Mouse (Mus musculus) gastrocnemius, postnatal 36 days (tissue): Measurements from ENCODE around the gene Casp4. TPM values are rescaled to one million over a fixed set of nuclear protein-coding genes. Genes with fewer than 3 reads are reported as not detected.

Source experiments
- DNase-seq, 2 experiments: peaks; one replicate each; pipeline ENCODE4 v3.0.0; 2022
- intact Hi-C: fragments of 180-260 bp; cut with DNase I; formaldehyde crosslinking; loops from one replicate; pipeline ENCODE4 v1.15.1; 2025
- long read RNA-seq, 2 experiments: library from polyadenylated mRNA; stranded (forward); transcript quantifications; one replicate each; pipeline ENCODE4 v2.0.0; 2021
- total RNA-seq, 2 experiments: library from RNA; stranded (reverse); gene quantifications; 2 replicates each; pipeline ENCODE4 v1.2.3; 2021

Casp4 gene
- total RNA-seq = 1 to 10 TPM; 1.3 to 1.8 TPM
- long read RNA-seq, experiment 1, partial matches to known transcripts = 0 of 1 reads
- long read RNA-seq, experiment 1, other reads (novel, unspliced or antisense) = 1 of 1 reads
- long read RNA-seq, experiment 2, partial matches to known transcripts = 1 of 1 reads
- long read RNA-seq, experiment 2, other reads (novel, unspliced or antisense) = 0 of 1 reads

GRCm38 (mm10) chr9:5308561-5308960 is at the start of gene Casp4:
TSS of gene Casp4 (plus strand) at chr9:5308828.
- intact Hi-C loops = no loop called here

GRCm38 (mm10) chr9:5263951-5264475 is 44.6 kb upstream of the Casp4 start:
- DNase-seq = no peak
- intact Hi-C loops = no loop called here

More at GRCm38 (mm10) chr9:5308561-5308960, at the start of gene Casp4:
- no peak for DNase-seq

- intact Hi-C loops = no loop called here
- DNase-seq = no peak
Observed at GRCm38 (mm10) chr9:5270274-5270673, 38.4 kb upstream of the Casp4 start.

- DNase-seq = no peak
- intact Hi-C loops = no loop called here
Observed at GRCm38 (mm10) chr9:5270884-5271283, 37.7 kb upstream of the Casp4 start.

- intact Hi-C loops = no loop called here
Observed at GRCm38 (mm10) chr9:5271334-5271845, 37.2 kb upstream of the Casp4 start.

GRCm38 (mm10) chr9:5286071-5286470 is 22.6 kb upstream of the Casp4 start:
- intact Hi-C loops = no loop called here
- DNase-seq = no peak

More at GRCm38 (mm10) chr9:5271334-5271845, 37.2 kb upstream of the Casp4 start:
- no peak for DNase-seq

- no peak for DNase-seq
- intact Hi-C loops = no loop called here
Observed at GRCm38 (mm10) chr9:5286597-5286996, 22.0 kb upstream of the Casp4 start.

GRCm38 (mm10) chr9:5296354-5297237 is 12.0 kb upstream of the Casp4 start:
- no peak for DNase-seq
- intact Hi-C loops = no loop called here

GRCm38 (mm10) chr9:5298329-5299131 is 10.1 kb upstream of the Casp4 start, which contains the start of gene Casp1:
TSS of gene Casp1 (plus strand) at chr9:5298517.
- intact Hi-C loops = no loop called here
- no peak for DNase-seq

GRCm38 (mm10) chr9:5299132-5299381 is 9.6 kb upstream of the Casp4 start:
- intact Hi-C loops = no loop called here

GRCm38 (mm10) chr9:5310112-5310511 is 1.5 kb downstream of the Casp4 start:
- intact Hi-C loops = no loop called here
- DNase-seq = no peak

More at GRCm38 (mm10) chr9:5299132-5299381, 9.6 kb upstream of the Casp4 start:
- no peak for DNase-seq

GRCm38 (mm10) chr9:5311435-5311834 is 2.8 kb downstream of the Casp4 start:
- DNase-seq = no peak
- intact Hi-C loops = no loop called here

GRCm38 (mm10) chr9:5328204-5328603 is 19.6 kb downstream of the Casp4 start:
- DNase-seq = no peak
- intact Hi-C loops = no loop called here

- no peak for DNase-seq
- intact Hi-C loops = no loop called here
Observed at GRCm38 (mm10) chr9:5332441-5332840, 23.8 kb downstream of the Casp4 start.

- intact Hi-C loops = no loop called here
- no peak for DNase-seq
Observed at GRCm38 (mm10) chr9:5333422-5333821, 24.8 kb downstream of the Casp4 start.

- DNase-seq = no peak
- intact Hi-C loops = no loop called here
Observed at GRCm38 (mm10) chr9:5343092-5343491, 34.5 kb downstream of the Casp4 start.

GRCm38 (mm10) chr9:5344090-5344489 is 35.5 kb downstream of the Casp4 start:
- intact Hi-C loops = no loop called here
- no peak for DNase-seq

- DNase-seq = peak; percentile 12 to 14
Observed at GRCm38 (mm10) chr9:5345291-5345898, 36.8 kb downstream of the Casp4 start, which contains the start of gene Casp12. TSS of gene Casp12 (plus strand) at chr9:5345430.

GRCm38 (mm10) chr9:5347381-5347780 is 38.8 kb downstream of the Casp4 start:
- intact Hi-C loops = no loop called here

More at GRCm38 (mm10) chr9:5345291-5345898, 36.8 kb downstream of the Casp4 start, which contains the start of gene Casp12:
- intact Hi-C loops = no loop called here

GRCm38 (mm10) chr9:5353673-5354072 is 45.0 kb downstream of the Casp4 start:
- DNase-seq = no peak
- intact Hi-C loops = no loop called here

More at GRCm38 (mm10) chr9:5347381-5347780, 38.8 kb downstream of the Casp4 start:
- DNase-seq = no peak
